Mouse (Mus musculus): Measurements from ENCODE around the gene Celf3. TPM values are rescaled to one million over a fixed set of nuclear protein-coding genes. Genes with fewer than 3 reads are reported as not detected.

Gene Celf3
- polyA plus RNA-seq, 1 experiment from 2014 or later = 246 TPM

Other genes starting within 250 kb of the Celf3 start
- not detected in 2 replicates for gene Gm4778, start 214.3 kb upstream of the Celf3 start, polyA plus RNA-seq (2015; fragmentation: Nextera tagmentation; extraction: Ambion mirVana)
- 39.0 and 49.2 TPM in 2 replicates for gene Them4, start 168.2 kb upstream of the Celf3 start, polyA plus RNA-seq (2015; fragmentation: Nextera tagmentation; extraction: Ambion mirVana)
- gene Them5, start 136.2 kb upstream of the Celf3 start, polyA plus RNA-seq (2015; fragmentation: Nextera tagmentation; extraction: Ambion mirVana) = 0.30 TPM in 1 of 2 replicates, not detected in the other
- gene C2cd4d, start 115.9 kb upstream of the Celf3 start, polyA plus RNA-seq (2015; fragmentation: Nextera tagmentation; extraction: Ambion mirVana) = 2.2 TPM in 2 replicates
- gene Rorc, start 105.5 kb upstream of the Celf3 start, polyA plus RNA-seq (2015; fragmentation: Nextera tagmentation; extraction: Ambion mirVana) = 0.33 and 0.36 TPM in 2 replicates
- 0.70 and 1.0 TPM in 2 replicates for gene Lingo4, start 79.8 kb upstream of the Celf3 start, polyA plus RNA-seq (2015; fragmentation: Nextera tagmentation; extraction: Ambion mirVana)
- gene Tdrkh, start 65.0 kb upstream of the Celf3 start, polyA plus RNA-seq (2015; fragmentation: Nextera tagmentation; extraction: Ambion mirVana) = 51.0 and 51.9 TPM in 2 replicates
- gene Mrpl9, start 35.0 kb upstream of the Celf3 start, polyA plus RNA-seq (2015; fragmentation: Nextera tagmentation; extraction: Ambion mirVana) = 58.6 and 62.2 TPM in 2 replicates
- 0.88 and 1.4 TPM in 2 replicates for gene Oaz3, start 34.4 kb upstream of the Celf3 start, polyA plus RNA-seq (2015; fragmentation: Nextera tagmentation; extraction: Ambion mirVana)
- 11.9 and 18.3 TPM in 2 replicates for gene Riiad1, start 2.0 kb downstream of the Celf3 start, polyA plus RNA-seq (2015; fragmentation: Nextera tagmentation; extraction: Ambion mirVana)
- gene Snx27, start 104.4 kb downstream of the Celf3 start, polyA plus RNA-seq (2015; fragmentation: Nextera tagmentation; extraction: Ambion mirVana) = 77.0 and 83.0 TPM in 2 replicates
- gene Gm10972, start 164.8 kb downstream of the Celf3 start, polyA plus RNA-seq (2015; fragmentation: Nextera tagmentation; extraction: Ambion mirVana) = not detected in 2 replicates
- gene Tuft1, start 180.6 kb downstream of the Celf3 start, polyA plus RNA-seq (2015; fragmentation: Nextera tagmentation; extraction: Ambion mirVana) = 2.7 and 3.5 TPM in 2 replicates
- gene Selenbp2, start 215.3 kb downstream of the Celf3 start, polyA plus RNA-seq (2015; fragmentation: Nextera tagmentation; extraction: Ambion mirVana) = 0.53 TPM in 1 of 2 replicates, not detected in the other